Mouse (Mus musculus): ENCODE measurements around the gene Sec61a1. TPM values are rescaled to one million over a fixed set of nuclear protein-coding genes. Genes with fewer than 3 reads are reported as not detected.

The Sec61a1 gene
- polyA plus RNA-seq, 1 experiment from 2014 or later, result 279 TPM

DNA sequence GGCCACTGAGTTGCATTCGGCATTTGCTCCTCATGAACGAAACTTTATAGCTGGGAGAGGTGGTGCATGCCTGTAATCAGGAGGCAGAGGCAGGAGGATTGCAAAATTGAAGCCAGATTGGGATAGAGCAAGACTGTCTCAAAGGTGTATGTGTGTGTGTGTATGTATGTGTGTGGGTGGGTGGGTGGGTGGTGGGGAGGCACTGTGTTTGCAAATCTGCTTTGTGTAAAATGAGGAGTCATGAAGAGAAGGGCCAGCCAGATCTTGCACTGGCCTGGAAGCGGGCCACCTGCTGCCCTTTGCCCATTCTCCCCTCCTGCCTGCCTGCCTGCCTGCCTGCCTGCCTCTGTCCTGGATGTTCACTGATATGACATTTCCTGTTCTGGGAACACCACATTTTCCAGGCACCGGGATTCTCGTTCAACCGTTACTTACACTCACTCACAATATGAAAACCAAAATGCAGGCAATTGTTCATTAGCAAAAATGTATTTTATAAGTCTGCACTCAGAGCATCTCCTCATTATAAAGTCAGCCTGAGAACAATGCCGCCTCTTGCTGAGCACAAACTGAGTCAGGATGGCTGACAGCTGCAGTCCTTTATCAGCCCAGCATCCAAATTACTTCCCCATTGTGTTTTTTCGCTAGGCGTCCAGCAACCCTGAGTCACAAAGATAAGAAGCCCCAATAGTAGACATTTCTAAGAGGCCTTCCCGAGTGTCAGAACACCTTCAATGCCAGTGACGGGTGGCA lies 26.1 kb upstream of the Sec61a1 start:
- no peak overlapping the region for H3K4me2 ChIP-seq (replicated peaks)
- H3K9me3 ChIP-seq (replicated peaks), result no peaks in the 10 kb centered on the region
- H3K4me1 ChIP-seq, result no peaks in the 10 kb centered on the region
- H3K4me3 ChIP-seq (replicated peaks), result no peak overlapping the region
- no peak overlapping the region for H3K27ac ChIP-seq (replicated peaks)
- H3K27me3 ChIP-seq, result peaks cover 49% of the 10 kb centered on the region
- H3K9ac ChIP-seq, result no peak overlapping the region
- ATAC-seq (ENCODE audit: insufficient number of reproducible peaks, low FRiP score, low TSS enrichment, low read depth), result no peak
- no peaks in the 10 kb centered on the region for H3K36me3 ChIP-seq
- 35% methylated on average over 11 of the region's 11 CpGs for WGBS

DNA sequence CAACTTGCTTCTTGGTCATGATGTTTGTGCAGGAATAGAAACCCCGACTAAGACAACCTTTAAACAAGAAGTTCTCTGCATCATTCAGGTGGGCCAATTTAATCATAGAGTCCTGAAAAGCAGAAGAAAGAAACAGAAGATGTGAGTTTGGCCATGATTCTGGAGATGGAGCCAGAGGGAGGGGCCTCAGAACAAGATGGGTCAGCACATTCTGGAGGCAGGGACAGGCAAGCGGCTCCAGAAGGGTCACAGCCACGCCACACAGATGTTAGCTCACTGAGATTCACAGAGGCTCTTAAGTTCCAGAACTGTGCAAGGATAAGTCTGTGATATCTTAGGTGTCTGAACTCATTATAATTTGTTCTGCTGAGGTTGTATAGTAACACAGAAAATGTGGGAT lies 25.5 kb upstream of the Sec61a1 start:
- H3K9me3 ChIP-seq (replicated peaks), result no peaks in the 10 kb centered on the region
- no peaks in the 10 kb centered on the region for H3K36me3 ChIP-seq
- H3K9ac ChIP-seq, result no peak overlapping the region
- H3K4me3 ChIP-seq (replicated peaks), result no peak overlapping the region
- ATAC-seq (ENCODE audit: insufficient number of reproducible peaks, low FRiP score, low TSS enrichment, low read depth), result no peak
- WGBS, result 83% methylated on average over 3 of the region's 3 CpGs
- no peak overlapping the region for H3K4me2 ChIP-seq (replicated peaks)
- no peak overlapping the region for H3K27ac ChIP-seq (replicated peaks)
- H3K27me3 ChIP-seq, result peaks cover 49% of the 10 kb centered on the region
- no peaks in the 10 kb centered on the region for H3K4me1 ChIP-seq

DNA sequence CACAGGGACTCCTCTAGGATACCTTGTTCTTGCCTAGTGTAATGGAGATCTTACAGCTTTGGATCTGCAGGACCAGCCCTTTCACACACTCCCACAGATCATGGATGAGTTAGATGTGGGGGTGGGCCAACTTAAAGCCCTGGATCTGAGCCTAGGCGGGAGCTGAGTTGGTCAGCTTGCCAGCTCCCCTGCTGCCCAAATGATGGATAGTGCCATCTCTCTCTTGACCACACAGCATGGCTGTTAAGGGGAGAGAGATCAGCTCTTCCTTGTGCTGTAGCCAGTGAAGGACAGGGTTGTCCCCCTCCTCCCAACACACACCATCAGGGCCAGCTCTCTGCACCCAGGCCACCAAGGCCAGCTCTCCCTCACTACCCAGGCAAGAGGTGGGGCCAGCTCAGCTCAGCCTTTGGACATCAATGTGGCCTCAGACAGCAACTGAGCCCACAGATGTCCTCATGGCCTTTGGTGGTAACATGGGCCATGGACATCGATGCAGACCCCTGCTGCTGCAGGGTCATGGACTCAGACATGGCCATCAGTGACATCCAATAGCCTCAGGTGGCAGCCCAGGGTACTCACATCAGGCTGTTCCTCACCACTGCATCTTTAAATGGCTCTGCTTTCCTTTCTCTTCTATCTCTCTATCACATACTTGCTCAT lies 21.5 kb upstream of the Sec61a1 start:
- no peak for ATAC-seq (ENCODE audit: insufficient number of reproducible peaks, low FRiP score, low TSS enrichment, low read depth)
- H3K4me1 ChIP-seq, result no peaks in the 10 kb centered on the region
- no peaks in the 10 kb centered on the region for H3K9me3 ChIP-seq (replicated peaks)
- no peak overlapping the region for H3K27ac ChIP-seq (replicated peaks)
- WGBS, result 74% methylated on average over 2 of the region's 2 CpGs
- no peak overlapping the region for H3K4me2 ChIP-seq (replicated peaks)
- H3K36me3 ChIP-seq, result no peaks in the 10 kb centered on the region
- H3K9ac ChIP-seq, result no peak overlapping the region
- no peak overlapping the region for H3K4me3 ChIP-seq (replicated peaks)
- H3K27me3 ChIP-seq, result peaks cover 19% of the 10 kb centered on the region

DNA sequence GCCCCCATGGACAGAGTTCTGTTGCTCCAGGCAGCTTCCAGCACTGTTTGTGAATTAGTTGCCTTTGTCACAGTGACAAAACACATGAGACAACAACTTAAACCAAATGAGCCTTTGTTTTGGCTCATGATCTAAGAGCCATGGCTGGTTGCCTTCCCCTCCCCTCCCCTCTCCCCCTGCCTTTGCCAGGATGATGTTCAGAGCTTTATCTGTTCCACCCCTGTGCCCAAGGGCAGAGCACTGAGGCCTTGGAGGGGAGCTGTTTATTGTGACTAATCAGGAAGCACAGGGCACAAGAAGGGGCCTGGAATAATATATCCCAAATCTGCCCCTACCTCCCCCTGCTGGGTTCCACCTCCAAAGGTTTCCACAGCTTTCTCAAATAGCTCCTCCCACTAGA lies 11.6 kb upstream of the Sec61a1 start:
- H3K27me3 ChIP-seq, result 0 out of 2 replicates have a peak, but pooled peaks cover 5% of the 10 kb centered on the region
- no peak overlapping the region for H3K27ac ChIP-seq (replicated peaks)
- ATAC-seq (ENCODE audit: insufficient number of reproducible peaks, low FRiP score, low TSS enrichment, low read depth), result no peak
- no peaks in the 10 kb centered on the region for H3K36me3 ChIP-seq
- H3K4me2 ChIP-seq (replicated peaks), result no peak overlapping the region
- no peaks in the 10 kb centered on the region for H3K9me3 ChIP-seq (replicated peaks)
- H3K4me3 ChIP-seq (replicated peaks), result no peak overlapping the region
- no peak overlapping the region for H3K9ac ChIP-seq
- H3K4me1 ChIP-seq, result no peaks in the 10 kb centered on the region

DNA sequence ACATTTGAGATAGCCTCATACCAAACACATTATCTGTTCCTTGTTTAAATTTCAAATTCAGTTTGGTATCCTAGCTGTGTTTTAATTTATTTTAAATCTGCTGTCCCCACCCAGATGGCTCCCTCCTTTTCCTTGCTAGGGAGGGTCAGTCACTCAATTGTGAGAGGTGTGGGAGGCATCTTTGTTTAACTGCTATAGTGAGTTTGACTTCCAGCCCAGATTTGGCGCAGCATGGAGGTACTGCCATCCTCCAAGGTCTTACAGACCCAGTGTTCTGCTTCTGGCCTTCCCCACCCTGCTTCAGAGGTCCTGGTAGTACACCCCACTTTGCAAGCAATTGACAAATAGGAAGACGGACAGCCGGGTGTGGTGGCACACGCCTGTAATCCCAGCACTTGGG lies 5.4 kb upstream of the Sec61a1 start:
- Histone ChIP-seq H3K27ac (replicated peaks) (no peak overlapping the region), H3K27me3 (0 out of 2 replicates have a peak, but pooled peaks cover 5% of the 10 kb centered on the region), H3K36me3 (no peaks in the 10 kb centered on the region), H3K4me3 (replicated peaks) (no peak overlapping the region), H3K4me1 (peaks cover 9% of the 10 kb centered on the region; the same call in 1 of the 2 replicates), H3K4me2 (replicated peaks) (no peak overlapping the region), H3K9ac (no peak overlapping the region), H3K9me3 (replicated peaks) (no peaks in the 10 kb centered on the region)
- ATAC-seq (ENCODE audit: insufficient number of reproducible peaks, low FRiP score, low TSS enrichment, low read depth), result no peak
- 90% methylated on average over 4 of the region's 4 CpGs for WGBS

DNA sequence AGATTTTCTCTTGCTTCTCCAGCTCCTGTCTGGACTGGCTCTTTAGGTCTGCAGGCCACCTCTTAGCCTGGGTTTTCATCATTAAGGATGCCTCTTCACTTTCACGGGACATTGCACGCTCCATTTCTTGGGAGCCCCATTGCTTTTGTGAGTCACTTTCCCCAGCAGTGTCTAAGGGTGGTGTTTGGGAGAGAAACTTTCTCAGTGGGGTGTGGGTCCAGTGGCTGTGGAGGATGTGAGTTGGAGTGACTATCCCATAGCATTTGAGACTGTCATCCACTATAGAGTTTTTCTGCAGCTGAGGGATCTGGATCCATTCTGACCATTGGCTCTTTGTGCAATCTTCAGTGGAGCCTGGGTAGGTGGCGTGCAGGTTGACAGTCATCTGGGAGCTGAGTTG lies 4.7 kb upstream of the Sec61a1 start:
- H3K9ac ChIP-seq, result no peak overlapping the region
- no peaks in the 10 kb centered on the region for H3K9me3 ChIP-seq (replicated peaks)
- H3K4me3 ChIP-seq (replicated peaks), result no peak overlapping the region
- peaks cover 9% of the 10 kb centered on the region; the same call in 1 of the 2 replicates for H3K4me1 ChIP-seq
- WGBS, result 87% methylated on average over 3 of the region's 3 CpGs
- H3K27me3 ChIP-seq, result 0 out of 2 replicates have a peak, but pooled peaks cover 5% of the 10 kb centered on the region
- no peak for ATAC-seq (ENCODE audit: insufficient number of reproducible peaks, low FRiP score, low TSS enrichment, low read depth)
- H3K27ac ChIP-seq (replicated peaks), result no peak overlapping the region
- no peak overlapping the region for H3K4me2 ChIP-seq (replicated peaks)
- no peaks in the 10 kb centered on the region for H3K36me3 ChIP-seq

DNA sequence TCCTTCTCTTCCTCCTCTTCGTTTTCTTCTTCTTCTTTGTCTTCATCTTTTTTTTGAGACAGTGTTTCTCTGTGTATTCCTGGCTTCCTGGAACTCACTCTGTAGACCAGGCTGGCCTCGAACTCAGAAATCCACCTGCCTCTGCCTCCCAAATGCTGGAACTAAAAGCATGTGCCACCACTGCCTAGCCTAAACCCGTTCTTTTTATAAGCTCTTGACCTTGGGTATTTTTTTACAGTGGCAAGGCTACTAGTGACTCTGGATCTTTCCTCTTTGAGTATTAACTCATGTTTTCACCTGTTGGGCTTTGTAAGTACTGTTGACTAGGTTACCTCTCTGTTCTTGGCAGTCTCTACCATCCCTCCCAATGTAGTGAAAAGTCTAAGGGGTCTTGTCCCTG lies 4.3 kb upstream of the Sec61a1 start:
- peaks cover 9% of the 10 kb centered on the region; the same call in 1 of the 2 replicates for H3K4me1 ChIP-seq
- WGBS, result 73% methylated on average over 3 of the region's 3 CpGs

DNA sequence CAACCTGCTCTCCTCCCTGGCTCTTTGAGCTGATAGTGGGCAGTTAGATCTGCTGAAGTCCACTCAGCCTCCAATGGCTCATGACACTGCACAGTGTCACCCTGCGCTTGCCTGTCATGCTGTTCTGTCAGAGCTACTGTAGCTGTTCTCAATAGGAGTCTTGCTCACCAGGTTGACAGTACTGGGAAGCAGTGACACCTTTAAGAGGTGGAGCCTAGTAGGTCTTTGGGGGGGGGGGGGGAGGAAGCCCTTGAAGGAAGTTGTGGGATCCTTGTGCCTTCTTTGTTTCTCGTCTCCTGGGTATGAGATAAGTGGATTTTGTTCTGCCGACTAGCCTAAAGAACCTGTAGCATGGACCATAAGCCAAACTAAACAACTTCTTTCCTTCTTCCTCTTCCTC lies 3.9 kb upstream of the Sec61a1 start:
- no peaks in the 10 kb centered on the region for H3K36me3 ChIP-seq
- peaks cover 9% of the 10 kb centered on the region; the same call in 1 of the 2 replicates for H3K4me1 ChIP-seq
- H3K9me3 ChIP-seq (replicated peaks), result no peaks in the 10 kb centered on the region
- H3K27me3 ChIP-seq, result 0 out of 2 replicates have a peak, but pooled peaks cover 4% of the 10 kb centered on the region
- H3K27ac ChIP-seq (replicated peaks), result no peak overlapping the region
- no peak overlapping the region for H3K9ac ChIP-seq
- no peak for ATAC-seq (ENCODE audit: insufficient number of reproducible peaks, low FRiP score, low TSS enrichment, low read depth)
- WGBS, result 58% methylated on average over 3 of the region's 3 CpGs
- no peak overlapping the region for H3K4me3 ChIP-seq (replicated peaks)
- H3K4me2 ChIP-seq (replicated peaks), result no peak overlapping the region

More for the DNA sequence above, 4.3 kb upstream of the Sec61a1 start:
- no peak overlapping the region for H3K27ac ChIP-seq (replicated peaks)
- no peaks in the 10 kb centered on the region for H3K36me3 ChIP-seq
- no peak for ATAC-seq (ENCODE audit: insufficient number of reproducible peaks, low FRiP score, low TSS enrichment, low read depth)
- no peaks in the 10 kb centered on the region for H3K9me3 ChIP-seq (replicated peaks)
- 0 out of 2 replicates have a peak, but pooled peaks cover 5% of the 10 kb centered on the region for H3K27me3 ChIP-seq
- H3K4me3 ChIP-seq (replicated peaks), result no peak overlapping the region
- no peak overlapping the region for H3K9ac ChIP-seq
- no peak overlapping the region for H3K4me2 ChIP-seq (replicated peaks)

DNA sequence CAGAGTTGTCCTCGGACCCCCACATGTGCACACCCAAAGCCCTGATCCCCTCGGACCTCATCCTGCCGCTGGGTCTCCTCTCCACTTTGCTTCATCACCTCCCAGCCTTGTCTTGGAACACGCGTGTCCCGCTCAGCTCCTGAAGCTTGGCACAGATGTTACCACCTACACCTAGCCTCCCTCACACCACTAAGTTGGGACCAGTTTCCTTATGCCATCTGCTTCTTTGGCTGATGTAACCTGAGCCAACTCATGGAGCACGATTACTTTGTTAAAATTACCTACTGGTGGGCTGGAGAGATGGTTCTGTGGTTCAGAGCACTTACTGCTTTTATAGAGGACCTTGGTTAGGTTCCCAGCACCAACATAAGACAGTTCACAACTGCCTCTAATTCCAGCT lies 3.1 kb upstream of the Sec61a1 start:
- Histone ChIP-seq H3K27me3 (no peaks in the 10 kb centered on the region), H3K4me1 (peaks cover 14% of the 10 kb centered on the region), H3K27ac (replicated peaks) (no peak overlapping the region), H3K9me3 (replicated peaks) (no peaks in the 10 kb centered on the region), H3K36me3 (no peaks in the 10 kb centered on the region), H3K4me3 (replicated peaks) (no peak overlapping the region), H3K9ac (no peak overlapping the region), H3K4me2 (replicated peaks) (no peak overlapping the region)
- no peak for ATAC-seq (ENCODE audit: insufficient number of reproducible peaks, low FRiP score, low TSS enrichment, low read depth)
- WGBS, result 89% methylated on average over 7 of the region's 7 CpGs

DNA sequence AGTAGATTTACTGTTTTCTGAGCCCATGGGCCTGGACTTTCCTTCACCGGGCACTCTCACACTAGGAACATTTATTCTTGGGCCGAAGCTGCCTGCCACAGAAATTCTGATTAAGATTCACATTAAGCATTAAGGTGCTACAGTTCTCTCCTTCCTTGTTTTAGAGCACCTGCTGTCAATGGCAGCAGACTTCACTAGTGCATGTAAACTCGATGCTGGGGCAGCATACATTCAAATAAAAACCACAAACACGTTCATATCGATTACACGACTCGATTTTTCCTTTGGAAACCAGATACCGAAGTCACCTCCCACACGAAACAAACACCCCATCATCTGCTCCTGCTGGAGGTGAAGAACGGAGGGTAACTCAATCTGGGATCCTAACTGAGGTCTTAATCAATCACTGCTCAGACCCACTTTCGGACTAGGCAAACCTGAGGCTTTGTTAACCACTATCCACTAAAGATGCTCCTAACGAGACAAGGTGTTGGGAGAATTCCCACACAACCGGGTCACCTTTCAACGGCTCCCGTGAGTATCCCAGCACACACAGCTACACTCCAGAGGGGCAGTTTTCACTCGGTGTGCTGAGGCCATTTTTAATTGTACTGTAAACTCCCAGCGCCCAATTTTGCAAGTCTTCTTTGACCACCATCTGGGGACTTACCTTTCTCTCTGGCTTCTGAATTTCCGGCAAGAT lies 853 bp downstream of the Sec61a1 start:
- Histone ChIP-seq H3K9me3 (replicated peaks) (no peaks in the 10 kb centered on the region), H3K4me3 (replicated peaks) (peak overlapping the region; percentile 72), H3K36me3 (peaks cover 33% of the 10 kb centered on the region), H3K4me2 (replicated peaks) (peak overlapping the region; percentile 83), H3K9ac (peak overlapping the region; percentile 80), H3K27me3 (no peaks in the 10 kb centered on the region), H3K27ac (replicated peaks) (peak overlapping the region; percentile 88), H3K4me1 (peaks cover 18% of the 10 kb centered on the region)
- ATAC-seq (ENCODE audit: insufficient number of reproducible peaks, low FRiP score, low TSS enrichment, low read depth), result no peak
- WGBS, result 8% methylated on average over 18 of the region's 18 CpGs

DNA sequence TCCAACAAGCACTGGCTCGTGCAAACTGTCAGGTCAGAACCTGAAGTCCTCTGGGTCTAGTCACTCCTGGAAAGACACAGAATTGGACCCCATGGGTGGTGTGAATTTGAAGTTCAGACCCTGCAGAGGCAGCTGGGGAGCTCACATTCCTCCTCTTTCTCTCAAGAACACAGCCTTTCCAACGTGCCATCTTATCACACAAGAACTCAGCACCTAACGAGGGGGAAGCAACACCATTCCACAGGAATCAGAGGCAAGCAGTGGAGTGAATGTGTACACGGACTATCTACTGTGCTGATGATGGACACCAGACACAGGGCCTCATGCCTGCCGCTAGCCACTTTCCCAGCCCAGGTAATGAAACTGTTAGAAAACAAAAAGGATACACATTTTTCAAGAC lies 2.0 kb downstream of the Sec61a1 start:
- ATAC-seq (ENCODE audit: insufficient number of reproducible peaks, low FRiP score, low TSS enrichment, low read depth), result no peak
- Histone ChIP-seq H3K27me3 (no peaks in the 10 kb centered on the region), H3K36me3 (peaks cover 44% of the 10 kb centered on the region), H3K9ac (peak overlapping the region; percentile 9; the same call in 1 of the 2 replicates), H3K27ac (replicated peaks) (no peak overlapping the region), H3K4me3 (replicated peaks) (peak overlapping the region; percentile 72), H3K4me1 (peaks cover 18% of the 10 kb centered on the region), H3K4me2 (replicated peaks) (peak overlapping the region; percentile 83), H3K9me3 (replicated peaks) (no peaks in the 10 kb centered on the region)
- 61% methylated on average over 5 of the region's 5 CpGs for WGBS

Data from embryonic facial prominence, embryonic 15.5 days (tissue).